18 mouse cellular contexts compared by ENCODE assay signal in the genomic region with DNA sequence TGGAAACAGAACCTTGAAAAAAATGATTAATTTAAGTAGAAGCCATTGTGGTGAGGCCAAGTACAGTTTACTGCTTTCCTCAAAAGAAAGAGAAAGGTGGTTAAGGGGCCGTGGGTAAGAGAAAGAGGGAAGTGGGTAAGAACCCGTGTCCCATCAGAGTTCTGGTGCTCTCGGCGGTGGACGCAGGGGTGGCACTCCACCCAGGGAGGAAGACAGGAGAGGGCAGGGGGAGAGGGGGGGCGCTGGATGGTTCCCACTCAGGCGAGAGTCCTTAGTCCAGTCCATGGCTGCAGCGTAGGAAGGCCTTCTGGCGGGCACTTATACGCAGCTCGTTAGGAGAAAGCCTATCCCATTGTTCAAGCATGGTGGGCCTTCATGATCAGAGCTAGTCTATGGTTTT.
DNase-seq lines count a peak whose midpoint lies in the region; ATAC-seq and TF ChIP-seq lines count a peak whose summit lies in the region.
"Had no signal": no experiment of that assay in that cellular context is flagged by ENCODE, and none has a peak within 500 bp of the region (broad histone marks: within the 10 kb centered on the region; RNA-seq: fewer than 3 reads in every experiment).

No protein-coding gene starts in this region.

- no peak overlapping the region for H3K27ac ChIP-seq in intestine, embryonic 14.5 days (ENCODE audit: low read depth)
- no peak overlapping the region for H3K27ac ChIP-seq in intestine, embryonic 16.5 days (ENCODE audit: low read length)
- peak overlapping the region; percentile 86 for H3K27ac ChIP-seq in bone marrow, adult 2 months (ENCODE audit: control insufficient read depth, insufficient read depth, low read depth, low read length, poor library complexity)
- H3K27ac ChIP-seq: embryonic facial prominence, embryonic 12.5 days; forebrain, embryonic 15.5 days; heart, adult 2 months; heart, embryonic 15.5 days; hindbrain, embryonic 12.5 days had no signal

- H3K9me3 ChIP-seq in intestine, embryonic 14.5 days (ENCODE audit: control insufficient read depth, low read length), result no peaks in the 10 kb centered on the region
- H3K9me3 ChIP-seq in intestine, embryonic 16.5 days (ENCODE audit: control insufficient read depth, low read length), result no peaks in the 10 kb centered on the region
- H3K9me3 ChIP-seq: embryonic facial prominence, embryonic 12.5 days; forebrain, embryonic 15.5 days; heart, embryonic 15.5 days; hindbrain, embryonic 12.5 days had no signal

- DNase-seq in intestine, embryonic 14.5 days (ENCODE audit: low spot score), result peak; percentile 13
- DNase-seq in cerebellum, adult 9-11 months, result no peak
- DNase-seq in layer of hippocampus, adult 8-10 months (ENCODE audit: low spot score in 2 of 2), result no peak
- DNase-seq: adrenal gland, postnatal 14 days; cerebellum, adult 2 months; cerebellum, postnatal 14 days; gastrocnemius, postnatal 36 days; heart, adult 2 months had no signal

- H3K27me3 ChIP-seq in intestine, embryonic 14.5 days (replicated peaks; ENCODE audit: control insufficient read depth, insufficient read depth, low read length), result no peaks in the 10 kb centered on the region
- no peaks in the 10 kb centered on the region for H3K27me3 ChIP-seq in intestine, embryonic 16.5 days (replicated peaks; ENCODE audit: control insufficient read depth, insufficient read depth, low read length)
- H3K27me3 ChIP-seq: embryonic facial prominence, embryonic 12.5 days; forebrain, embryonic 15.5 days; heart, embryonic 15.5 days; hindbrain, embryonic 12.5 days had no signal

- no peaks in the 10 kb centered on the region for H3K4me1 ChIP-seq in intestine, embryonic 14.5 days (replicated peaks; ENCODE audit: control insufficient read depth, insufficient read depth, low read length)
- H3K4me1 ChIP-seq in intestine, embryonic 16.5 days (ENCODE audit: control insufficient read depth, insufficient read depth, low read length), result no peaks in the 10 kb centered on the region
- H3K4me1 ChIP-seq in bone marrow, adult 2 months (ENCODE audit: control insufficient read depth, insufficient read depth, low read length), result peaks cover 1% of the 10 kb centered on the region
- H3K4me1 ChIP-seq: embryonic facial prominence, embryonic 12.5 days; forebrain, embryonic 15.5 days; hindbrain, embryonic 12.5 days had no signal

- no peak for TF ChIP-seq POLR2A in bone marrow, adult 2 months (IDR thresholded peaks at IDR 0.05; ENCODE audit: borderline replicate concordance, control insufficient read depth, low read depth, low read length)

- WGBS in intestine, embryonic 14.5 days, result 90% methylated on average over 11 of the region's 11 CpGs
- 86% methylated on average over 11 of the region's 11 CpGs for WGBS in intestine, embryonic 16.5 days
- 29% methylated on average over 11 of the region's 11 CpGs for WGBS in bone marrow, adult 2 months

- no peak overlapping the region for H3K4me2 ChIP-seq in intestine, embryonic 14.5 days (ENCODE audit: low read length)
- H3K4me2 ChIP-seq in intestine, embryonic 16.5 days (ENCODE audit: low read depth, low read length), result no peak overlapping the region
- H3K4me2 ChIP-seq: embryonic facial prominence, embryonic 12.5 days; forebrain, embryonic 15.5 days; heart, embryonic 11.5 days; heart, embryonic 15.5 days; hindbrain, embryonic 12.5 days had no signal

- no peak for ATAC-seq in intestine, embryonic 14.5 days (replicated peaks; ENCODE audit: low FRiP score, low TSS enrichment, low read depth)
- no peak for ATAC-seq in intestine, embryonic 16.5 days
- ATAC-seq in granulocyte monocyte progenitor cell, adult 5-6 weeks (replicated peaks; ENCODE audit: poor library complexity, severe bottlenecking), result peak; percentile 84
- peak; percentile 33; the same call in 1 of the 2 replicates for ATAC-seq in neutrophil, adult 5-6 weeks (ENCODE audit: extremely low read depth, insufficient number of reproducible peaks, low FRiP score, poor library complexity, severe bottlenecking)
- ATAC-seq: forebrain, embryonic 15.5 days; hindbrain, embryonic 16.5 days had no signal

- H3K36me3 ChIP-seq in intestine, embryonic 14.5 days (ENCODE audit: control insufficient read depth, insufficient read depth, low read length), result no peaks in the 10 kb centered on the region
- no peaks in the 10 kb centered on the region for H3K36me3 ChIP-seq in intestine, embryonic 16.5 days (ENCODE audit: control insufficient read depth, insufficient read depth, low read length)
- H3K36me3 ChIP-seq: embryonic facial prominence, embryonic 12.5 days; forebrain, embryonic 15.5 days; heart, embryonic 15.5 days; hindbrain, embryonic 12.5 days had no signal

- H3K9ac ChIP-seq in intestine, embryonic 14.5 days (ENCODE audit: low read length), result no peak overlapping the region
- no peak overlapping the region for H3K9ac ChIP-seq in intestine, embryonic 16.5 days (ENCODE audit: low read depth, low read length)
- H3K9ac ChIP-seq: embryonic facial prominence, embryonic 12.5 days; forebrain, embryonic 15.5 days; heart, embryonic 15.5 days; hindbrain, embryonic 12.5 days had no signal

- TF ChIP-seq CTCF in bone marrow, adult 2 months (IDR thresholded peaks at IDR 0.05; ENCODE audit: control insufficient read depth, insufficient read depth, low read length), result no peak

- no peak overlapping the region for H3K4me3 ChIP-seq in intestine, embryonic 14.5 days (ENCODE audit: low read depth, low read length)
- no peak overlapping the region for H3K4me3 ChIP-seq in intestine, embryonic 16.5 days (ENCODE audit: low read length)
- peak overlapping the region; percentile 31 for H3K4me3 ChIP-seq in bone marrow, adult 2 months (replicated peaks; ENCODE audit: control insufficient read depth, low read depth, low read length)
- H3K4me3 ChIP-seq: embryonic facial prominence, embryonic 12.5 days; forebrain, embryonic 15.5 days; heart, adult 2 months; heart, embryonic 15.5 days; hindbrain, embryonic 12.5 days had no signal

Comparison
In these comparisons a context has a peak if more than half of its experiments do, and no peak if none do; other contexts are left out.
1. ATAC-seq: peak in granulocyte monocyte progenitor cell, adult 5-6 weeks (single experiment) and neutrophil, adult 5-6 weeks (single experiment); none in intestine, embryonic 14.5 days (single experiment) and intestine, embryonic 16.5 days (single experiment).